Mouse (Mus musculus): Measurements from ENCODE around the gene Tmem176a. TPM values are rescaled to one million over a fixed set of nuclear protein-coding genes. Genes with fewer than 3 reads are reported as not detected.

The Tmem176a gene
- polyA plus RNA-seq, 1 experiment from 2014 or later: 21.2 TPM

DNA sequence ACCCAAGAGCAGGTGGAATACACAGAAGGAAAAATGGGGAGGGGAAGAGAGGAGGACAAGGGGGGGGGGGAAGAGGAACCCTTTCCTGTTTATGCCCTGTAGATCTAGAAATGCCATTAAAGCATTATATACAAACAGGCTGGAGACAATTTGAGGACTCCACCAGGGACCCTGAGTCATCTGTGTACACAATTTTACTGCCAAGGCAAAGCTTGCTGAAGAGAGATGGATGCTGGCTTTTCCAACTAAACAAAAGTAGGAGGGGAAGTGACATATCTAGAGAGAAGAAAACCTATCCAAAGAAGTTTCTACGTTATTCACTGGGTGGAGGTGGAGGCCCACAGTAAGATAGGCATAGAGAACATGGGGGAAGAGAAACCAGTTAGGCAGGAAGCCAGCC lies 10.5 kb upstream of the Tmem176a start:
- no peak for ATAC-seq (ENCODE audit: low FRiP score, low read depth)
- H3K27ac ChIP-seq: no peak overlapping the region
- no peak overlapping the region for H3K4me3 ChIP-seq
- H3K9ac ChIP-seq: no peak overlapping the region
- no peak overlapping the region for H3K4me2 ChIP-seq (replicated peaks)
- H3K36me3 ChIP-seq: 0 out of 2 replicates have a peak, but pooled peaks cover 3% of the 10 kb centered on the region
- 78% methylated on average over 1 of the region's 1 CpGs for WGBS
- H3K27me3 ChIP-seq (replicated peaks): no peaks in the 10 kb centered on the region
- H3K9me3 ChIP-seq: no peaks in the 10 kb centered on the region
- no peaks in the 10 kb centered on the region for H3K4me1 ChIP-seq

DNA sequence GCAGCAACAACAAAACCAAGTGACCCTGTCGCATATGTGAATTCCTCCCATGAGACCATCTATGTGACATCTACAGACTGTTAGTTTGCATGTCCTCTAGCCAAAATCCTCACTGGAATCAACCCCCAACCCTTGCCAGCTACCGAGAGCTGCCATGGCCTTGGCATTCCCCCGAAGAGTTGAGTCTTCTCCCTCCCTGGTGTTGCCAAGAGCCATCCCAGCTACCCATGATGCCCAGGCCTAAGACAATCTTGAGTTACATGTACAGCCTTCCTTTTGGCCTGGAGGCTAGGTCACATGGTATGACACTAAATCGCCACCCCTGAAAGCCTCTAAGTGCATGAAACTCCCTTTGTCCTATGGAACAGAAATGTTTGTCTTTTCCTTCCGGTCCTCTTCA lies 9.6 kb upstream of the Tmem176a start:
- Histone ChIP-seq H3K4me3 (no peak overlapping the region), H3K9ac (no peak overlapping the region), H3K4me2 (replicated peaks) (no peak overlapping the region), H3K9me3 (no peaks in the 10 kb centered on the region), H3K36me3 (0 out of 2 replicates have a peak, but pooled peaks cover 3% of the 10 kb centered on the region), H3K27ac (no peak overlapping the region), H3K4me1 (no peaks in the 10 kb centered on the region), H3K27me3 (replicated peaks) (no peaks in the 10 kb centered on the region)
- WGBS: 89% methylated on average over 5 of the region's 5 CpGs
- no peak for ATAC-seq (ENCODE audit: low FRiP score, low read depth)

DNA sequence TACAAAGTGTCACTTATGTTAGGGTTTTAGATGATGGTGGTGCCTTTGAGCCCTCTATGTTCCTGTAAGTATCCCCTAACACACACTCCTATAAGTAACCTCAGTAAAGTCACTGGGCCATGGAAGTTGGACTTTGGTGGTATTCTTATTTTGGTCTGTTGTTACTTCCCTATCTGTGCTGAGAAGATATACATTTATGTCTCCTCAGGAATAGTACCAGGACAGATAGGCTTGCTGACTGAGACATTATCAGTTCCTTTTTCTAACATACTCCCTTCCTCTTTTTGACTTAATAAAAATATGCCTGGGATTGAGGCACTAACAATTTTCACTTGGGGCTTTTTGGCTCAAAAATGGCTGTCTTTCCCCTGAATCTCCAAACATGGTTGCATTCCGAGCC lies 8.3 kb upstream of the Tmem176a start:
- no peaks in the 10 kb centered on the region for H3K9me3 ChIP-seq
- no peaks in the 10 kb centered on the region for H3K4me1 ChIP-seq
- H3K9ac ChIP-seq: no peak overlapping the region
- no peak for ATAC-seq (ENCODE audit: low FRiP score, low read depth)
- H3K27me3 ChIP-seq (replicated peaks): no peaks in the 10 kb centered on the region
- H3K4me2 ChIP-seq (replicated peaks): no peak overlapping the region
- no peak overlapping the region for H3K4me3 ChIP-seq
- no peak overlapping the region for H3K27ac ChIP-seq
- 0 out of 2 replicates have a peak, but pooled peaks cover 3% of the 10 kb centered on the region for H3K36me3 ChIP-seq
- WGBS: 91% methylated on average over 1 of the region's 1 CpGs

DNA sequence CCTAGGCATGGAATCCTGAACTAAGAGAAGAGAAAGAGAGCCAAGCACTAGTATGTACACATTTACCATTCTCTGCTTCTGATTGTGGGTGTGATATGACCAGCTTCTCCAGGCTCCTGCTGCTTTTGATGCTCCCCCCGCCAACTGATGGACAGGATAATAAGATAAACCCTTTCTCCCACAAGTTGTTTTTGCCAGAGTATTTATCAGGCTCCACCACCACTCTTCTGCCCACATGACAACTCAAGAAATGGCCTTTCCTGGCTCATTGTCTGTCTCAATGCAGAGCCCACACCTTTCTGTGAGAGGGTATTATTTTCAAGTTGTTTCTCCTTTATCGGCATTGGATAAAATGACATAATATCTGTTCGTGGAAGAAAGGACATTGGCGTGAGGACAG lies 7.2 kb upstream of the Tmem176a start:
- 0 out of 2 replicates have a peak, but pooled peaks cover 3% of the 10 kb centered on the region for H3K36me3 ChIP-seq
- 91% methylated on average over 4 of the region's 4 CpGs for WGBS

DNA sequence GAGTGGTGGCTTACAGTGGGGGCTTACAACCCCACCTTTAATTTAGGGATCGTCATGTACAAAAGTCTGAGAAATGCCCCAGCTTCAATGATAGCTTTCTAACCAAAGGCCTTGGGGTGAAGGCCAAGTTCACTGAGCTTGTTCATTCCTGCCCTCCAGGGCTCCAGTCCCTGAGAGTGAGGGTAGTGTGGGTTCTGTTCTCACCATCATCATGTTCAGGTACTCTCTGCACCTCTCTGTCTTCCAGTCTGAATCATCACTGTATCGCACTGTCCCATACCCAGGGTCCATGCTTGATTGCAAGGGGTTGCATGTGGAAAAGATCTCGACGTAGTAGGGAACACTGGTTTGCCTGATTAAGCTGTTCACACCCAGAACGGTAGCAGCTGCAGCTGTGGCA lies 5.5 kb upstream of the Tmem176a start:
- ATAC-seq (ENCODE audit: low FRiP score, low read depth): no peak
- Histone ChIP-seq H3K9me3 (no peaks in the 10 kb centered on the region), H3K4me3 (no peak overlapping the region), H3K36me3 (0 out of 2 replicates have a peak, but pooled peaks cover 3% of the 10 kb centered on the region), H3K9ac (no peak overlapping the region), H3K4me1 (peaks cover 5% of the 10 kb centered on the region; the same call in 1 of the 2 replicates), H3K4me2 (replicated peaks) (no peak overlapping the region), H3K27me3 (replicated peaks) (no peaks in the 10 kb centered on the region), H3K27ac (no peak overlapping the region)
- 88% methylated on average over 5 of the region's 5 CpGs for WGBS

More for the DNA sequence above, 7.2 kb upstream of the Tmem176a start:
- Histone ChIP-seq H3K4me2 (replicated peaks) (no peak overlapping the region), H3K4me1 (no peaks in the 10 kb centered on the region), H3K9ac (no peak overlapping the region), H3K4me3 (no peak overlapping the region), H3K27me3 (replicated peaks) (no peaks in the 10 kb centered on the region), H3K9me3 (no peaks in the 10 kb centered on the region), H3K27ac (no peak overlapping the region)
- no peak for ATAC-seq (ENCODE audit: low FRiP score, low read depth)

DNA sequence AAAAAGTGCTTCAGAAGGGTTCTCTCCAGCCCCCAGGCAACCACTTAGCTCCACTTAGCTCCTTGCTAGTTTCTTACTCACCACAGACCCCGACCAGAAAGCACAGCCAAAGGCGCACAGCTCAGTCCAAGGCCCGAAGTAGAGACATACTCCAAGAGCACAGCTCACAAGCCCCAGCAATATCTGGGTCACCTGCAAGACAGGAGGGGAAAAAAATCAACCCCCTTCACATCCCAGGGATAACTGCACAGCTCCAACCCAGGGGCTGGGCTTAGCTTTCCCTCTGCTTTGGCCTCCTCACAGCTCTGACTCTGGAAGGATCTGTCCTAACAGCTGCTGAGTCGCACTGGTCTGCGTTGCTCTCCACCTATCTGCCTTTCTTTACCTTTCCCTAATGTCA lies 4.6 kb upstream of the Tmem176a start:
- Histone ChIP-seq H3K27ac (no peak overlapping the region), H3K4me1 (peaks cover 14% of the 10 kb centered on the region; the same call in 1 of the 2 replicates), H3K36me3 (0 out of 2 replicates have a peak, but pooled peaks cover 3% of the 10 kb centered on the region), H3K27me3 (replicated peaks) (no peaks in the 10 kb centered on the region), H3K9me3 (no peaks in the 10 kb centered on the region), H3K4me3 (no peak overlapping the region), H3K9ac (no peak overlapping the region), H3K4me2 (replicated peaks) (no peak overlapping the region)
- no peak for ATAC-seq (ENCODE audit: low FRiP score, low read depth)
- 88% methylated on average over 5 of the region's 5 CpGs for WGBS

DNA sequence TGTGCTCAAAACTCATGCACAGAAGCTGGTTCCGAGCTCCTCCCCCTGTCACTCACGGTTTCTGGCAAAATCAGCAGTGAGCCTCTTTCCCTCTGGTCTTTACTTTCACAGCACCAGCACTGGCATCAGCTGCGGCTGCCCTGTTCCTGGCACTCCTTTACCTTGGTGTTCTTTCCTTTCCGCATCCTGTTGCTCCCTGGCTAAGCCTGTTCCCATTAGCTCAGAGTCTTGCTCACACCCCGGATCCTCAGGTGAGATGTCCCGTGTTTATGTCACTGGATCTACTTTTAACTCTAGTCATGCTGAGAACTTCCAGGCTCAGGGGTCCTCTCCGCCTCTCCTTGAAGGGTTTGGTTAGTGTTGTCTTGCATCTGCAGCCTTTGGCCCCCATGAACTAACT lies 3.2 kb upstream of the Tmem176a start:
- H3K9me3 ChIP-seq: no peaks in the 10 kb centered on the region
- peaks cover 24% of the 10 kb centered on the region for H3K4me1 ChIP-seq
- H3K4me2 ChIP-seq (replicated peaks): no peak overlapping the region
- H3K9ac ChIP-seq: no peak overlapping the region
- no peak overlapping the region for H3K4me3 ChIP-seq
- no peak overlapping the region for H3K27ac ChIP-seq
- no peaks in the 10 kb centered on the region for H3K27me3 ChIP-seq (replicated peaks)
- 88% methylated on average over 7 of the region's 7 CpGs for WGBS
- 0 out of 2 replicates have a peak, but pooled peaks cover 3% of the 10 kb centered on the region for H3K36me3 ChIP-seq
- ATAC-seq (ENCODE audit: low FRiP score, low read depth): no peak

DNA sequence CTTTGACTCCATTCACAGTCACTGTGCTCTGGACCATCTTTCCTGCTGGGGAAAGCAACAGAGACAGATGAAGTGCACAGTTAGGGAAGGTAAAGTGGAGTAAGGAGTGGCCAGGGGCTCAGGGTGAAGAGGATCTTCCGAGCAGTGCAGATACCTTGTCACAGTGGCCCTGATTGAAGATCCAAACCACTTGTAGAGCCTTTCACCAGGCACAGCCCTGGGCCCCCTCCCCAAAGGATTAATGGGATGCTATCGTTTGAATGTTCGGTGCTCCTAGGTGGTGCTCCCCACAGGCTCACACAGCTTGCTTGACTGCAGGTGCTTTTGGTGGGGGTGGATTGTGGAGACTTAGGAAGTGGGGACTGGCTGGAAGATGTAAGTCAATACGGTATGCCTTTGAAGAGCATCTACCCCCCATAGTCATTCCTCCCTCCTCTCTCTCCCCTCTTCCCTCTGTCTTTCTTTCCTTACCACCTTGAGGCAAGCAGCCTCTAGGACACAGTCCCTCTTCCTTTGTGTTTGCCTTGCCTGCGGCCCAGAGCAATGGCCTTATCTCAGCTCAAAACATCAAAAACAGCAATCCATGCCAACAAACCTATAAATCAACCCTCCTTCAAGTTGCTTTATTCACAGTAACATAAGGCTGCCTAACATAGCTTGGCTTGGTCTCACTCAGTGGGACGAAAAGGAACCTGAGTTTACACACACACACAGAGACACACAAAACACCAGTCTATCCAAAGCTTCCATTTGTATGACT lies 2.2 kb upstream of the Tmem176a start:
- Histone ChIP-seq H3K4me1 (peaks cover 24% of the 10 kb centered on the region), H3K9me3 (no peaks in the 10 kb centered on the region), H3K27ac (no peak overlapping the region), H3K4me3 (no peak overlapping the region), H3K36me3 (0 out of 2 replicates have a peak, but pooled peaks cover 3% of the 10 kb centered on the region), H3K27me3 (replicated peaks) (no peaks in the 10 kb centered on the region), H3K4me2 (replicated peaks) (no peak overlapping the region), H3K9ac (no peak overlapping the region)
- no peak for ATAC-seq (ENCODE audit: low FRiP score, low read depth)
- 76% methylated on average over 6 of the region's 6 CpGs for WGBS

DNA sequence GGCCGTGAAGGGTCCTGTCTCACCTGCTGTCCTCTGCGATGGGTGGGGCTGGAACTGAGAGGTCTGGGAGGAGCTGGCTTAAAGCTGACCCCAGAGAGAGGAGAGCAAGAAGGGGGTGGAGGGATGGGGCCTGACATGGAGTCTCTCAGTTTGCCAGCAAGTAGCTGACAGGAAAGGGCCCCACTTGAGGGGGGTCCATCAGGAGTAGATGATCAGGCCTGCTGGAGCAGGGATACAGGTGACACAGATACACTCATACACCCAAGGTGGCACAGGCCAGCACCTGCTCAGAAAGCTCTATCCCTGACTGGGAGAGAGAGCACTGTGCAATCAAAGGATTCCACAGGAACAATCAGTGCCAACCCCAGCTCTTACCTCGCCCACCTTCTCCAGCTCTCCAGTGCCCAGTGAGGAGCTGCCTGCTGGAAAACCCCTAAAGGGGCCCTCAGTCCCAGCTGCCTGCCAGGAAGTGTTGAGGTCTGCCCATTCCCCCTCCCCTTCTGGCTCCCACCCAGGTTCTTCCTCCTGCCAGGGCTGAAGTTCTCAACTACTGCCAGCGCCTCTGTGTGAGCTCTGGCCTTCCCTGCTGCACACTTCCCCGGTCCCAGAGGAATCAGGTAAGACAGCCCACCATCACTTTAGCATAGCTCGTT lies 380 bp downstream of the Tmem176a start, which contains the start of gene Tmem176b:
Gene Tmem176b (minus strand): TSS at position 524 of the 653 bp plus-strand sequence.
- Histone ChIP-seq H3K4me3 (peak within 1 kb of the TSS; percentile 31), H3K9ac (peak within 1 kb of the TSS; percentile 34), H3K4me1 (peaks cover 24% of the 10 kb centered on the region), H3K27ac (no peak within 1 kb of the TSS), H3K4me2 (replicated peaks) (peak within 1 kb of the TSS; percentile 55), H3K9me3 (no peaks in the 10 kb centered on the region), H3K27me3 (replicated peaks) (no peaks in the 10 kb centered on the region), H3K36me3 (no peaks in the 10 kb centered on the region)
- WGBS: 25% methylated on average over 6 of the region's 6 CpGs
- ATAC-seq (ENCODE audit: low FRiP score, low read depth): peak; percentile 81

DNA sequence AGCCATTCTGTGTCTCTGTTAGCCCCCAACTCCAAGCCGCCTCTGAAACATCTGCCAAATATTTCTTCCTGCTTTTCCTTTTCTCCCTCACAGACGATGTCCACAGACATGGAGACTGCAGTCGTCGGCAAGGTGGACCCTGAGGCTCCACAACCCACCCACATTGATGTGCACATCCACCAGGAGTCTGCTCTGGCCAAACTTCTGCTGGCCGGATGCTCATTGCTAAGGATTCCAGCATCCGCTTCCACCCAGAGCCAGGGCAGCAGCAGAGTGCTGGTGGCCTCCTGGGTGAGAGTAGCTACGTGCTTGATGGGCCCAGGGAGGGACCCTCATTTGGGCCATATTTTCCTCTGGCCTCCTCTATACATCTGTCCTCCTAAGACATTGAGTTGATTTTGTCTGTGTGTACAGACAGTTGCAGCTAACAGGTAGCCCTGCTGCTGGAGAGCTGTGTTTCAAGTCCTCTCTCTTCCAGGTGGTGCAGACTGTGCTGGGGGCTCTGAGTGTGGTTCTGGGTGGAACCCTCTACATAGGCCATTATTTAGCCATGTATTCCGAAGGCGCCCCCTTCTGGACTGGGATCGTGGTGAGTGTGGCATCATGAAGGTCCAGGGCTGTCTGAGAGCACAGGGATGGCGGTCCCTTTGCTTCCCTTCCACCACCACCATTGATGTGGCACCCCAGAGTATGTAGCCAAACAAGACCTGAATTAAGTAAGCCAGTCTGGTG lies 1.6 kb downstream of the Tmem176a start:
- no peak overlapping the region for H3K27ac ChIP-seq
- H3K36me3 ChIP-seq: no peaks in the 10 kb centered on the region
- no peak for ATAC-seq (ENCODE audit: low FRiP score, low read depth)
- peaks cover 24% of the 10 kb centered on the region for H3K4me1 ChIP-seq
- peak overlapping the region; percentile 55 for H3K4me2 ChIP-seq (replicated peaks)
- no peak overlapping the region for H3K4me3 ChIP-seq
- no peaks in the 10 kb centered on the region for H3K27me3 ChIP-seq (replicated peaks)
- WGBS: 79% methylated on average over 11 of the region's 11 CpGs
- no peak overlapping the region for H3K9ac ChIP-seq
- no peaks in the 10 kb centered on the region for H3K9me3 ChIP-seq

DNA sequence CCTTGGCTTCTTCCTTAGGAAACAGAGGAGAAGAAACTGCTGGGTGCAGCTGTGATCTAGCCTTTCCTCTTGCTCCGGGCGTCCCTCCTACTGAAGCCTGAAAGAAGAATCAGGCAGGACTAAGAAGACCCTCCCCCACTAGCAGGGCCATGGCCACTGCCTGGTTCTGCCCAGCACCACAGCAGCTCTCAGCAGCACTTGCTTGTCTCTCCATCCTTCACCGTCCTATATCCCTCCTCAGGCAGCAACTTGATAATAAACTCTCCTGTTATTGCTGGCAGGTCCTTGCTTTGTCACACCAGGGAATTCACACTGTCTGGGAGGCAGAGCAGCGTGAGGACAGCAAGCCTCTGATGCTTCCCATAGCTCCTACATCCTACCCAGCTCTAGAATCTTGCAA lies 4.4 kb downstream of the Tmem176a start:
- Histone ChIP-seq H3K27me3 (replicated peaks) (no peaks in the 10 kb centered on the region), H3K4me1 (peaks cover 21% of the 10 kb centered on the region), H3K36me3 (no peaks in the 10 kb centered on the region), H3K4me3 (no peak overlapping the region), H3K9me3 (no peaks in the 10 kb centered on the region), H3K27ac (no peak overlapping the region), H3K4me2 (replicated peaks) (no peak overlapping the region), H3K9ac (no peak overlapping the region)
- ATAC-seq (ENCODE audit: low FRiP score, low read depth): no peak
- WGBS: 67% methylated on average over 4 of the region's 4 CpGs
